Mouse (Mus musculus) spleen, adult 2 months (tissue): ENCODE results near the gene Ier5l.

Source experiments
- CTCF ChIP-seq: fragments of 200-500 bp; IDR thresholded peaks from 2 replicates; pipeline ENCODE4 v1.5.1; 2011; ENCODE audit warnings: mild to moderate bottlenecking, inconsistent platforms; ENCODE audit not compliant: insufficient read depth, insufficient read length, insufficient replicate concordance; ENCODE audit errors: extremely low read depth
- POLR2A ChIP-seq: fragments of 200-500 bp; IDR thresholded peaks from 2 replicates; pipeline ENCODE4 v1.6.1; 2011; ENCODE audit warnings: low read depth, low read length, inconsistent platforms

- TF ChIP-seq POLR2A (no peak), CTCF (no peak)
Measured at GRCm38 (mm10) chr2:30442498-30442890, 31.5 kb downstream of the Ier5l start.
